Mouse (Mus musculus) spleen, postnatal 0 days (tissue): Measurements from ENCODE around the gene H2-K1. TPM values are rescaled to one million over a fixed set of nuclear protein-coding genes. Genes with fewer than 3 reads are reported as not detected.

Source experiments
- microRNA counts: library from miRNA; unstranded; fragments of <30 nt; microRNA quantifications from one replicate; lab custom pipeline; 2015
- polyA plus RNA-seq: library from polyadenylated mRNA; unstranded; fragments of >200 nt; fragmentation: Nextera tagmentation; extraction: Ambion mirVana; gene quantifications from 2 replicates; pipeline ENCODE4 v1.2.1, GENCODE M21; 2015

The H2-K1 gene
- polyA plus RNA-seq: 186 and 228 TPM in 2 replicates

DNA sequence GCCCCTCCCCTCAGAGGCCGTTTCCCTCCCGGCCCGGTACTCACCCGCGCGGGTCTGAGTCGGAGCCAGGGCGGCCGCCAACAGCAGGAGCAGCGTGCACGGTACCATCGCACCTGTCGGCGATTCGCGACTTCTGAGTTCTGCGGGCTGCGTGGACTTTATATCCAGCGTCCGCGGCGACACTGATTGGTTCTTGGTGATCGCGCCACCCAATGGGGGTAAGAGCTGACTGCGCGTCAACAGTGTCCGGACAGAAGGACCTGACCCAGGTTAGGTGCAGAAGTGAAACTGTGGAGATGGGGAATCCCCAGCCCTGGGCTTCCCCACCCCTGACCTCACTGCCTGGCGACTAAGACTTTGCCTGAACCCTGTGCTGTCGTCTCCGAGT lies at the start of gene H2-K1:
Gene H2-K1 (minus strand): TSS at position 198 of the 388 bp plus-strand sequence.

GRCm38 (mm10) chr17:34038878-34039561 lies 38.9 kb upstream of the H2-K1 start, which contains the start of gene Col11a2:
TSS of gene Col11a2 (plus strand) at chr17:34039437.

GRCm38 (mm10) chr17:34031465-34032173 lies 31.5 kb upstream of the H2-K1 start, which contains the start of the genes Slc39a7 and Rxrb:
TSS of gene Slc39a7 (minus strand) at chr17:34031682.
TSS of gene Rxrb (plus strand) at chr17:34031812.

GRCm38 (mm10) chr17:34027656-34028223 lies 27.6 kb upstream of the H2-K1 start, which contains the start of gene H2-Ke6:
TSS of gene H2-Ke6 (minus strand) at chr17:34028060.

GRCm38 (mm10) chr17:34024317-34024821 lies 24.2 kb upstream of the H2-K1 start, which contains the start of gene Ring1:
TSS of gene Ring1 (minus strand) at chr17:34024680.

DNA sequence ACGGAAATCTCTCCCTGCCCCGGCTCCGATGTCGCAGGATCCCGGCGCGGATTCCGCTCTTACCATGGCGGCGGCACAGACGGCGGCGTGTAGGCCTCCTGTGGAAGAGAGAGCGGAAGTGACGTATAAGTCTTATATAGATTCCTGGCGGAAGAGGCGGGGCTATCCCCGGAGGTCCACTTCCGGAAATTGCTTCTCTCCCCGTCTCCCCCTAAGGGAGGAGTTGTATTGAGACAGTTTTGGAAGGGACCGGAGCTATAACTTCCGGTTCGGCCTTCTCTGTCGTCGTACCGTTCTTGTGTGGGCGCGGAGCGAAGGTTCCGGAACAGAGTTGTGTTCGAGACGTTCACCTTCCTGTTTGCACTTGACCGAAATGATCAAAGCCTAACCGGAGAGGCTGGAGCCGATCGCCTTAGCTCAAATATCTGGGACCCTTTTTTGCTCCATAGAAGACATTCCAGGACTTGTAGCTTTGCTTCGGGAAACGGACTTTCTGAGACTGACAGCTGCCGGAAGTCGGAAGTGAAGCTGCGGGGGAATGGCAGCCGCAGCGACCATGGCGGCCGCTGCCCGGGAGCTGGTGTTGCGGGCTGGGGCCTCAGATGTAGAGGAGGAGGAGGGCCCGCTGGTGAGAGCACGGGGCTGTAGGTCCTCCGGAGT lies 44.5 kb downstream of the H2-K1 start, which contains the start of the genes Vps52 and Rps18:
Gene Vps52 (plus strand): TSS at position 258 of the 660 bp plus-strand sequence.
Gene Rps18 (minus strand): TSS at position 447 of the 660 bp plus-strand sequence.

GRCm38 (mm10) chr17:33951021-33951946 lies 48.9 kb downstream of the H2-K1 start, which contains the start of gene B3galt4:
TSS of gene B3galt4 (minus strand) at chr17:33951488.

MicroRNAs within 50 kb of the gene (microRNA counts, 519-probe panel; counts per million panel counts)
- 88.3 counts per million for microRNA mmu-miR-219 (lab: Ali Mortazavi, UCI)

Other genes starting within 250 kb of the H2-K1 start
- 138 and 157 TPM in 2 replicates for gene Rab11b, start 239.8 kb downstream of the H2-K1 start, polyA plus RNA-seq
- gene Angptl4, start 218.5 kb downstream of the H2-K1 start, polyA plus RNA-seq: 37.2 and 37.6 TPM in 2 replicates
- gene Kank3, start 189.8 kb downstream of the H2-K1 start, polyA plus RNA-seq: 27.7 and 41.7 TPM in 2 replicates
- 1,075 and 1,076 TPM in 2 replicates for gene Rps28, start 175.8 kb downstream of the H2-K1 start, polyA plus RNA-seq
- gene Ndufa7, start 175.8 kb downstream of the H2-K1 start, polyA plus RNA-seq: 294 and 300 TPM in 2 replicates
- gene Cd320, start 157.3 kb downstream of the H2-K1 start, polyA plus RNA-seq: 14.3 and 19.1 TPM in 2 replicates
- not detected in 2 replicates for gene Gm7029, start 126.5 kb downstream of the H2-K1 start, polyA plus RNA-seq
- gene Kifc1, start 109.7 kb downstream of the H2-K1 start, polyA plus RNA-seq: 7.4 and 8.4 TPM in 2 replicates
- gene Platr17, start 95.2 kb downstream of the H2-K1 start, polyA plus RNA-seq: 0.77 and 1.2 TPM in 2 replicates
- 27.0 and 29.1 TPM in 2 replicates for gene Daxx, start 90.9 kb downstream of the H2-K1 start, polyA plus RNA-seq
- 70.3 and 83.6 TPM in 2 replicates for gene Tapbp, start 84.4 kb downstream of the H2-K1 start, polyA plus RNA-seq
- 11.8 and 12.6 TPM in 2 replicates for gene Zbtb22, start 84.4 kb downstream of the H2-K1 start, polyA plus RNA-seq
- 16.8 and 22.9 TPM in 2 replicates for gene Rgl2, start 70.8 kb downstream of the H2-K1 start, polyA plus RNA-seq
- 147 and 152 TPM in 2 replicates for gene Pfdn6, start 60.0 kb downstream of the H2-K1 start, polyA plus RNA-seq
- gene Wdr46, start 59.7 kb downstream of the H2-K1 start, polyA plus RNA-seq: 20.6 and 20.9 TPM in 2 replicates
- 3.7 and 4.2 TPM in 2 replicates for gene B3galt4, start 48.9 kb downstream of the H2-K1 start, polyA plus RNA-seq
- gene Vps52, start 44.5 kb downstream of the H2-K1 start, polyA plus RNA-seq: 25.5 and 27.2 TPM in 2 replicates
- gene Rps18, start 44.3 kb downstream of the H2-K1 start, polyA plus RNA-seq: 2,156 and 2,219 TPM in 2 replicates
- gene Ring1, start 24.3 kb upstream of the H2-K1 start, polyA plus RNA-seq: 8.9 and 11.6 TPM in 2 replicates
- gene H2-Ke6, start 27.7 kb upstream of the H2-K1 start, polyA plus RNA-seq: 36.1 and 46.0 TPM in 2 replicates
- 58.1 and 68.4 TPM in 2 replicates for gene Slc39a7, start 31.3 kb upstream of the H2-K1 start, polyA plus RNA-seq
- gene Rxrb, start 31.5 kb upstream of the H2-K1 start, polyA plus RNA-seq: 26.4 and 30.3 TPM in 2 replicates
- 0.32 and 0.93 TPM in 2 replicates for gene Col11a2, start 39.1 kb upstream of the H2-K1 start, polyA plus RNA-seq
- gene H2-Oa, start 92.0 kb upstream of the H2-K1 start, polyA plus RNA-seq: 2.5 and 4.4 TPM in 2 replicates
- gene H2-DMa, start 119.2 kb upstream of the H2-K1 start, polyA plus RNA-seq: 19.0 and 25.7 TPM in 2 replicates
- gene Brd2, start 122.3 kb upstream of the H2-K1 start, polyA plus RNA-seq: 56.4 and 65.3 TPM in 2 replicates
- 4.8 and 5.6 TPM in 2 replicates for gene H2-DMb2, start 143.0 kb upstream of the H2-K1 start, polyA plus RNA-seq
- 4.4 and 8.9 TPM in 2 replicates for gene H2-DMb1, start 152.7 kb upstream of the H2-K1 start, polyA plus RNA-seq
- 15.1 and 20.2 TPM in 2 replicates for gene Tap1, start 187.2 kb upstream of the H2-K1 start, polyA plus RNA-seq
- 33.4 and 43.3 TPM in 2 replicates for gene Psmb9, start 187.4 kb upstream of the H2-K1 start, polyA plus RNA-seq
- 65.0 and 89.6 TPM in 2 replicates for gene Psmb8, start 197.4 kb upstream of the H2-K1 start, polyA plus RNA-seq
- gene Tap2, start 203.2 kb upstream of the H2-K1 start, polyA plus RNA-seq: 21.0 and 29.0 TPM in 2 replicates
- gene H2-Ob, start 238.6 kb upstream of the H2-K1 start, polyA plus RNA-seq: 2.4 and 3.9 TPM in 2 replicates